ENCODE assay signal across 12 mouse cellular contexts in the genomic region with DNA sequence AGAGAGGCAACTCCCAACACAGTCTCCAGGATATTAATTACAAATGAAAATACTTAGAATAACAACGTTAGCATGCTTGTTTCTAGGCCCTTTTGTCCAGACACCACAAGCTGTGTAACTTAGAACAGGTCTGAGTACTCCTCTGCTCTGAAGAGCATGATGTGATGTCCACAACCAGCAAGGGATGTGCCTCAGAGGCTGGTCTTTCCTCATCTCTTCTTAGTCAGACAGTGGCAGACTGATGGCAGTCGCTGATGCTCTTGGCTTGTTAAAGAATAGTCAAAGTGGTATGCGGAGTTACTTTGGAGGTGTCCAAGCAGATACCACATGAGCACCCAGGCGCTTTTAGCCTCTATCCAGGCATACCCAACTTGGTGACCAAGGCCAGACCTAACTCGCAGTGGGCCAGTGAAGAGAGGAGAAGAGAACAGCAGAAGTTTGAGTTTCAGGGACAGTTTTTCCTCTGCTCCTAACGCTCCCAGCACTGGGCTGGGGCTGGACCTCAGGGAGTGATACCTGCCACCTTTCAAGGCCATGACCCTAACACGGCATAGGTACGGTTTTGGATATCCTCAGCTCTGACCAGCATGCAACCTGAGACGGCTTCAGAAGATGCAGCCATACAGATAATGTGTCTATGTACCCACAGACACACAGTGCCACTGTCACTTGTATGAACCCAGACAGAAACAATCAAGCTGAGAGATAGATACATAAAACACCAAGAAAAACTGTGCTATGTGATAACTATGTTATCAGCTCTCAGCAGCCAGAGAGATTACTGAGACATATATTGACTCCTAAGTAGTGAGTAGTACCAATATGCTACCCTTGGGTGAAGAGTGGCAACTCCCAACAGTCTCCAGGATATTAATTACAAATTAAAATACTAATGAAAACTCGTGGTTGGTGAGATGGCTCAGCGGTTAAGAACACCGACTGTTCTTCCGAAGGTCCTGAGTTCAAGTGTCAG. TPM values are rescaled to one million over a fixed set of nuclear protein-coding genes. Genes with fewer than 3 reads are reported as not detected.
DNase-seq lines count a peak whose midpoint lies in the region; ATAC-seq lines count a peak whose summit lies in the region.
"Had no signal": no experiment of that assay in that cellular context is flagged by ENCODE, and none has a peak within 500 bp of the region (broad histone marks: within the 10 kb centered on the region; RNA-seq: fewer than 3 reads in every experiment).

No protein-coding gene starts in this region.

- peak overlapping the region; percentile 97; the same call in 1 of the 2 replicates for H3K4me2 ChIP-seq in heart, embryonic 16.5 days (ENCODE audit: low read depth, low read length)
- peak overlapping the region; percentile 91; the same call in 1 of the 2 replicates for H3K4me2 ChIP-seq in midbrain, embryonic 13.5 days (replicated peaks)
- peak overlapping the region; percentile 96 for H3K4me2 ChIP-seq in limb, embryonic 13.5 days (replicated peaks)
- peak overlapping the region; percentile 98; the same call in 1 of the 2 replicates for H3K4me2 ChIP-seq in neural tube, embryonic 13.5 days

- H3K4me1 ChIP-seq in heart, embryonic 16.5 days (ENCODE audit: control insufficient read depth, insufficient read depth, low read length): peaks cover 12% of the 10 kb centered on the region
- peaks cover 34% of the 10 kb centered on the region for H3K4me1 ChIP-seq in midbrain, embryonic 13.5 days (replicated peaks)
- H3K4me1 ChIP-seq in midbrain, embryonic 10.5 days: peaks cover 37% of the 10 kb centered on the region
- peaks cover 25% of the 10 kb centered on the region for H3K4me1 ChIP-seq in limb, embryonic 13.5 days
- H3K4me1 ChIP-seq in neural tube, embryonic 13.5 days (replicated peaks): peaks cover 30% of the 10 kb centered on the region

- H3K36me3 ChIP-seq in heart, embryonic 16.5 days (ENCODE audit: control insufficient read depth, insufficient read depth): no peaks in the 10 kb centered on the region
- H3K36me3 ChIP-seq in midbrain, embryonic 13.5 days: no peaks in the 10 kb centered on the region
- no peaks in the 10 kb centered on the region for H3K36me3 ChIP-seq in midbrain, embryonic 10.5 days
- H3K36me3 ChIP-seq in limb, embryonic 13.5 days: no peaks in the 10 kb centered on the region
- no peaks in the 10 kb centered on the region for H3K36me3 ChIP-seq in neural tube, embryonic 13.5 days

- WGBS in heart, embryonic 16.5 days: 88% methylated on average over 13 of the region's 13 CpGs
- WGBS in midbrain, embryonic 13.5 days: 91% methylated on average over 13 of the region's 13 CpGs
- WGBS in midbrain, embryonic 10.5 days: 86% methylated on average over 13 of the region's 13 CpGs
- 89% methylated on average over 13 of the region's 13 CpGs for WGBS in limb, embryonic 13.5 days
- WGBS in neural tube, embryonic 13.5 days: 88% methylated on average over 13 of the region's 13 CpGs

- ATAC-seq in heart, embryonic 16.5 days (replicated peaks; ENCODE audit: extremely low read depth, insufficient read depth, low FRiP score): no peak
- ATAC-seq in midbrain, embryonic 13.5 days: no peak
- no peak for ATAC-seq in limb, embryonic 13.5 days (ENCODE audit: low FRiP score, low read depth)
- ATAC-seq in neural tube, embryonic 13.5 days (ENCODE audit: low read depth): no peak

- H3K27ac ChIP-seq in heart, embryonic 16.5 days (ENCODE audit: low read length): no peak overlapping the region
- peak overlapping the region; percentile 91; the same call in 1 of the 2 replicates for H3K27ac ChIP-seq in midbrain, embryonic 13.5 days
- no peak overlapping the region for H3K27ac ChIP-seq in midbrain, embryonic 10.5 days (replicated peaks)
- peak overlapping the region; percentile 94; the same call in 1 of the 2 replicates for H3K27ac ChIP-seq in limb, embryonic 13.5 days
- H3K27ac ChIP-seq in neural tube, embryonic 13.5 days (replicated peaks): 0 out of 2 replicates have a peak overlapping the region, but pooled peaks have one; percentile 95

- H3K9ac ChIP-seq in heart, embryonic 16.5 days (ENCODE audit: low read length): no peak overlapping the region; the same call in 1 of the 2 replicates
- peak overlapping the region; percentile 87; the same call in 1 of the 2 replicates for H3K9ac ChIP-seq in midbrain, embryonic 13.5 days (replicated peaks)
- no peak overlapping the region for H3K9ac ChIP-seq in limb, embryonic 13.5 days
- peak overlapping the region; percentile 93; the same call in 1 of the 2 replicates for H3K9ac ChIP-seq in neural tube, embryonic 13.5 days

- H3K27me3 ChIP-seq in heart, embryonic 16.5 days (ENCODE audit: control insufficient read depth, insufficient read depth, low read length): no peaks in the 10 kb centered on the region
- H3K27me3 ChIP-seq in midbrain, embryonic 13.5 days: peaks cover 10% of the 10 kb centered on the region; the same call in 1 of the 2 replicates
- H3K27me3 ChIP-seq in midbrain, embryonic 10.5 days (ENCODE audit: low read depth, poor library complexity, severe bottlenecking): peaks cover 30% of the 10 kb centered on the region
- H3K27me3 ChIP-seq in limb, embryonic 13.5 days: no peaks in the 10 kb centered on the region
- H3K27me3 ChIP-seq in neural tube, embryonic 13.5 days: no peaks in the 10 kb centered on the region

- DNase-seq in heart, postnatal 4 days: no peak
- DNase-seq in midbrain, embryonic 10.5 days (ENCODE audit: low spot score): no peak
- DNase-seq in urinary bladder, adult 2 months (ENCODE audit: low spot score): no peak
- no peak for DNase-seq in spleen, postnatal 10 days (ENCODE audit: low spot score in 2 of 2)
- DNase-seq: adrenal gland, adult 2 months; cerebellum, adult 11-12 months; gastrocnemius, postnatal 14 days; thymus, postnatal 4 days had no signal

- H3K9me3 ChIP-seq in heart, embryonic 16.5 days (replicated peaks; ENCODE audit: control insufficient read depth, low read length): no peaks in the 10 kb centered on the region
- H3K9me3 ChIP-seq in midbrain, embryonic 13.5 days: no peaks in the 10 kb centered on the region
- H3K9me3 ChIP-seq in midbrain, embryonic 10.5 days (replicated peaks): no peaks in the 10 kb centered on the region
- H3K9me3 ChIP-seq in limb, embryonic 13.5 days: no peaks in the 10 kb centered on the region
- no peaks in the 10 kb centered on the region for H3K9me3 ChIP-seq in neural tube, embryonic 13.5 days

- no peak overlapping the region for H3K4me3 ChIP-seq in heart, embryonic 16.5 days (ENCODE audit: low read length)
- peak overlapping the region; percentile 69; the same call in 1 of the 2 replicates for H3K4me3 ChIP-seq in midbrain, embryonic 13.5 days (replicated peaks)
- no peak overlapping the region for H3K4me3 ChIP-seq in midbrain, embryonic 10.5 days
- 0 out of 2 replicates have a peak overlapping the region, but pooled peaks have one; percentile 73 for H3K4me3 ChIP-seq in limb, embryonic 13.5 days
- H3K4me3 ChIP-seq in neural tube, embryonic 13.5 days: no peak overlapping the region

RNA-seq across cellular contexts. Expression of gene Bcl2, which starts 1.3 kb away (rescaled TPM):
- 9.3 and 10.4 TPM in 2 replicates for polyA plus RNA-seq in heart, embryonic 16.5 days (2015; fragmentation: Nextera tagmentation; extraction: Ambion mirVana)
- total RNA-seq in heart, postnatal 4 days (2021): 10 to 100 TPM; 13.6 to 16.0 TPM
- 11.5 and 11.8 TPM in 2 replicates for polyA plus RNA-seq in midbrain, embryonic 13.5 days (2015; fragmentation: Nextera tagmentation; extraction: Ambion mirVana)
- 8.9 and 9.9 TPM in 2 replicates for polyA plus RNA-seq in midbrain, embryonic 10.5 days (2016; fragmentation: Nextera tagmentation; extraction: Ambion mirVana)
- polyA plus RNA-seq in limb, embryonic 13.5 days (2015; fragmentation: Nextera tagmentation; extraction: Ambion mirVana): 33.3 and 37.8 TPM in 2 replicates
- 14.3 and 14.9 TPM in 2 replicates for polyA plus RNA-seq in neural tube, embryonic 13.5 days (2015; fragmentation: Nextera tagmentation; extraction: Ambion mirVana)
- 3.4 and 5.7 TPM in 2 replicates for polyA plus RNA-seq in urinary bladder, adult 2 months (2012; rRNA removed)

RNA-seq across cellular contexts. Expression of gene Kdsr, which starts 44.1 kb away (rescaled TPM):
- polyA plus RNA-seq in heart, embryonic 16.5 days (2015; fragmentation: Nextera tagmentation; extraction: Ambion mirVana): 10.1 and 10.9 TPM in 2 replicates
- 1 to 10 TPM; 7.8 to 9.7 TPM for total RNA-seq in heart, postnatal 4 days (2021)
- polyA plus RNA-seq in midbrain, embryonic 13.5 days (2015; fragmentation: Nextera tagmentation; extraction: Ambion mirVana): 13.0 and 13.3 TPM in 2 replicates
- 7.2 and 7.5 TPM in 2 replicates for polyA plus RNA-seq in midbrain, embryonic 10.5 days (2016; fragmentation: Nextera tagmentation; extraction: Ambion mirVana)
- 13.0 and 13.3 TPM in 2 replicates for polyA plus RNA-seq in limb, embryonic 13.5 days (2015; fragmentation: Nextera tagmentation; extraction: Ambion mirVana)
- polyA plus RNA-seq in neural tube, embryonic 13.5 days (2015; fragmentation: Nextera tagmentation; extraction: Ambion mirVana): 10.9 and 11.3 TPM in 2 replicates
- 16.7 and 16.8 TPM in 2 replicates for polyA plus RNA-seq in urinary bladder, adult 2 months (2012; rRNA removed)

Comparison
In these comparisons a context has a peak if more than half of its experiments do, and no peak if none do; other contexts are left out.
1. H3K27ac ChIP-seq: peak in midbrain, embryonic 13.5 days (single experiment), limb, embryonic 13.5 days (single experiment) and neural tube, embryonic 13.5 days (single experiment); none in heart, embryonic 16.5 days (single experiment) and midbrain, embryonic 10.5 days (single experiment).
2. H3K4me3 ChIP-seq: peak in midbrain, embryonic 13.5 days (single experiment) and limb, embryonic 13.5 days (single experiment); none in heart, embryonic 16.5 days (single experiment), midbrain, embryonic 10.5 days (single experiment) and neural tube, embryonic 13.5 days (single experiment).
3. H3K9ac ChIP-seq: peak in midbrain, embryonic 13.5 days (single experiment) and neural tube, embryonic 13.5 days (single experiment); none in heart, embryonic 16.5 days (single experiment) and limb, embryonic 13.5 days (single experiment).
4. Peak in every context shown above with its lines, with median percentiles within 50 percentile points of each other: H3K4me2 ChIP-seq.